Mouse (Mus musculus): ENCODE data around the gene Ntrk2.

DNA sequence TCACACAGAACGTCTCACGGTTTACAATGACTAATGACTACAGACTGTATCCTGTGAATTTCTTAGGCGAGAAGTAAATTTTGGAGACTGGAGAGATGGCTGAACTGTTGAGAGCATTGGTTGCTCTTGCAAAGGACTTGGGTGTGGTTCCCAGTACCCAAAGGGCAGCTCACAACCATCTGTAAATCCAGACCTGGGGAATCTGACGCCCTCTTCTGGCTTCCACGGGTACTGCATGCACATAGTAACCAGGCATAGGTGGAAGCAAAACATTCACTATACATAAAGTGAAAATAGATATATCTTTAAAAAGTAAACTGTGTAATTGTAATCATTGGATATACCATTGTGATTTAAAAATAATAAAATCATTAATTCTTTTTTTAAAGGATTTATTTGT lies 310.9 kb downstream of the Ntrk2 start:
- TF ChIP-seq CTCF (conservative IDR thresholded peaks at IDR 0.05; ENCODE audit: low read length) (peak; percentile 47), POU5F1 (IDR thresholded peaks at IDR 0.05; ENCODE audit: borderline replicate concordance, low read length) (no peak)

Measured in E14TG2a.4 (cell line).